Comparison of ENCODE assay signal across 13 mouse cellular contexts in the genomic region with DNA sequence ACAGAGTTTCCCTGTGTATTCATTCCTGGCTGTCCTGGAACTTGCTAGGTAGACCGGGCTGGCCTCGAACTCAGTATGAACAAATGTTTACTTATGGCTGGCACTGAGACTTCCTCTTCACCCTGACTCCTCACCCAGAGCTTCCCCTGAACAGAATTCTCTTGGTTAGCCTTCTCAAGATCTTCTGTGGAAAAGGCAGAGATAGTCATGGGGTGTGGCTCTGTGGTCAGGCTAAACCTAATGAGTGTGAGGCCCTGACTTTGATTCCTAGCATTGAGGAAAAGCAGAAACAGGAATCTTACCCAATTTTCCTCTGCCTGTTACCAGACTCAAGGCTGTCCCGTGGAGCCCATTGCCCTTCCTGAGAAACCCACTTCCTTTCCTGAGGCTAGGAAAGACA. TPM values are rescaled to one million over a fixed set of nuclear protein-coding genes. Genes with fewer than 3 reads are reported as not detected.
DNase-seq lines count a peak whose midpoint lies in the region; ATAC-seq and TF ChIP-seq lines count a peak whose summit lies in the region.
"Had no signal": no experiment of that assay in that cellular context is flagged by ENCODE, and none has a peak within 500 bp of the region (broad histone marks: within the 10 kb centered on the region; RNA-seq: fewer than 3 reads in every experiment).

No protein-coding gene starts in this region.

- no peak for ATAC-seq in kidney, postnatal 0 days (replicated peaks; ENCODE audit: low FRiP score, low read depth)
- peak; percentile 12 to 49; a peak in 1 of 4 replicates for ATAC-seq in hematopoietic stem cell, adult 5-6 weeks (replicated peaks in 1 of 2; ENCODE audit: insufficient read depth in 1 of 2, low FRiP score in 2 of 2, low TSS enrichment in 1 of 2, low read depth in 1 of 2, poor library complexity in 2 of 2, severe bottlenecking in 2 of 2)
- peak; percentile 83 for ATAC-seq in monocyte, adult 5-6 weeks (replicated peaks; ENCODE audit: insufficient number of reproducible peaks, low FRiP score, low TSS enrichment, poor library complexity, severe bottlenecking)
- ATAC-seq: forebrain, embryonic 15.5 days had no signal

- no peak overlapping the region for H3K4me2 ChIP-seq in kidney, postnatal 0 days (ENCODE audit: low read length)
- H3K4me2 ChIP-seq: forebrain, embryonic 15.5 days; limb, embryonic 13.5 days had no signal

- no peak overlapping the region for H3K9ac ChIP-seq in kidney, postnatal 0 days (ENCODE audit: low read depth, low read length)
- H3K9ac ChIP-seq: forebrain, embryonic 15.5 days; limb, embryonic 13.5 days had no signal

- H3K36me3 ChIP-seq in kidney, postnatal 0 days (ENCODE audit: insufficient read depth, low read length): no peaks in the 10 kb centered on the region
- peaks cover 68% of the 10 kb centered on the region for H3K36me3 ChIP-seq in E14TG2a.4 (ENCODE audit: insufficient read depth, low read length)
- H3K36me3 ChIP-seq: forebrain, embryonic 15.5 days; limb, embryonic 13.5 days had no signal

- H3K27ac ChIP-seq in kidney, postnatal 0 days: 0 out of 2 replicates have a peak overlapping the region, but pooled peaks have one; percentile 71
- H3K27ac ChIP-seq: forebrain, embryonic 15.5 days; limb, embryonic 13.5 days had no signal

- no peaks in the 10 kb centered on the region for H3K27me3 ChIP-seq in kidney, postnatal 0 days (ENCODE audit: insufficient read depth, low read length)
- no peaks in the 10 kb centered on the region for H3K27me3 ChIP-seq in E14TG2a.4 (ENCODE audit: insufficient read depth, low read length)
- H3K27me3 ChIP-seq: forebrain, embryonic 15.5 days had no signal

- 80% methylated on average over 3 of the region's 3 CpGs for WGBS in kidney, postnatal 0 days

- H3K4me1 ChIP-seq in kidney, postnatal 0 days (replicated peaks; ENCODE audit: insufficient read depth, low read length): no peaks in the 10 kb centered on the region; the same call in 1 of the 2 replicates
- peaks cover 99% of the 10 kb centered on the region for H3K4me1 ChIP-seq in E14TG2a.4 (replicated peaks; ENCODE audit: low read depth, low read length)
- H3K4me1 ChIP-seq: forebrain, embryonic 15.5 days had no signal

- no peak for TF ChIP-seq CTCF in kidney, postnatal 0 days (IDR thresholded peaks at IDR 0.05; ENCODE audit: low read depth)
- TF ChIP-seq CTCF in E14TG2a.4 (conservative IDR thresholded peaks at IDR 0.05; ENCODE audit: low read length): no peak

- no peaks in the 10 kb centered on the region for H3K9me3 ChIP-seq in kidney, postnatal 0 days (replicated peaks; ENCODE audit: low read length)
- no peaks in the 10 kb centered on the region for H3K9me3 ChIP-seq in E14TG2a.4 (ENCODE audit: low read length)
- H3K9me3 ChIP-seq: forebrain, embryonic 15.5 days; limb, embryonic 13.5 days had no signal

- DNase-seq in kidney, postnatal 0 days (ENCODE audit: low spot score): no peak
- DNase-seq in kidney, postnatal 25 days: no peak
- DNase-seq in testis, postnatal 14 days (ENCODE audit: low spot score): no peak
- no peak for DNase-seq in cerebellum, postnatal 25 days
- no peak for DNase-seq in layer of hippocampus, adult 11-12 months (ENCODE audit: low spot score)
- DNase-seq: B cell, adult 2 months; cerebellum, adult 18-20 months; kidney, postnatal 4 days had no signal

- no peak overlapping the region for H3K4me3 ChIP-seq in kidney, postnatal 0 days (replicated peaks; ENCODE audit: low read depth, low read length)
- peak overlapping the region; percentile 60 for H3K4me3 ChIP-seq in E14TG2a.4 (replicated peaks; ENCODE audit: low read length)
- H3K4me3 ChIP-seq: forebrain, embryonic 15.5 days; limb, embryonic 13.5 days had no signal

RNA-seq across cellular contexts. Expression of gene Cdh1, which starts 8.9 kb away (rescaled TPM):
- polyA plus RNA-seq in kidney, postnatal 0 days (2015; fragmentation: Nextera tagmentation; extraction: Ambion mirVana): 74.0 and 89.3 TPM in 2 replicates
- total RNA-seq in hematopoietic stem cell, adult 5-6 weeks (2017): 0.60 and 0.88 TPM in 2 replicates
- 7.3 to 16.7 TPM (median 15.2 TPM) in 3 replicates for total RNA-seq in monocyte, adult 5-6 weeks (2017)

RNA-seq across cellular contexts. Expression of gene Gm10073, which starts 38.8 kb away (rescaled TPM):
- 10.5 and 15.1 TPM in 2 replicates for polyA plus RNA-seq in kidney, postnatal 0 days (2015; fragmentation: Nextera tagmentation; extraction: Ambion mirVana)
- 11.4 and 20.0 TPM in 2 replicates for total RNA-seq in hematopoietic stem cell, adult 5-6 weeks (2017)
- 2.2 to 11.5 TPM (median 9.5 TPM) in 3 replicates for total RNA-seq in monocyte, adult 5-6 weeks (2017)
